8 mouse cellular contexts compared by ENCODE assay signal in genomic region chr11:76647500-76647899, GRCm38 (mm10). TPM values are rescaled to one million over a fixed set of nuclear protein-coding genes. Genes with fewer than 3 reads are reported as not detected.
A peak's percentile ranks its signal among the peaks of the same experiment; 100 is the strongest.
DNase-seq lines count a peak whose midpoint lies in the region; ATAC-seq and TF ChIP-seq lines count a peak whose summit lies in the region.

No protein-coding gene starts in this region.

- intact Hi-C loops in heart, postnatal 36 days (cut with DNase I), result loop anchor here (5.0 kb wide), 2 partner anchors 125 to 190 kb away; no protein-coding TSS in a partner anchor

- TF ChIP-seq CTCF in ES-Bruce4 (IDR thresholded peaks at IDR 0.05; ENCODE audit: low read depth, low read length), result peak; percentile 92
- peak; percentile 93 for TF ChIP-seq CTCF in layer of hippocampus, adult 2 months (conservative IDR thresholded peaks at IDR 0.05)
- TF ChIP-seq CTCF in thymus, adult 2 months (IDR thresholded peaks at IDR 0.05; ENCODE audit: borderline replicate concordance, control insufficient read depth, extremely low read depth, insufficient read depth, low read length, poor library complexity), result peak; percentile 74; the same call in 1 of the 2 replicates

- no peak overlapping the region for H3K4me3 ChIP-seq in ES-Bruce4 (ENCODE audit: low read depth, low read length)
- H3K4me3 ChIP-seq in forebrain, embryonic 14.5 days (ENCODE audit: low read depth, low read length), result no peak overlapping the region
- H3K4me3 ChIP-seq in layer of hippocampus, adult 2 months, result peak overlapping the region; percentile 47
- H3K4me3 ChIP-seq in lung, embryonic 15.5 days, result no peak overlapping the region
- no peak overlapping the region for H3K4me3 ChIP-seq in thymus, adult 2 months (ENCODE audit: control insufficient read depth, insufficient read depth, low read length)

- peak; percentile 39 for DNase-seq in c-Kit-positive CD71-positive TER-119-negative erythroid progenitor cells, embryonic 14.5 days (ENCODE audit: low read depth)
- peak; percentile 85 for DNase-seq in forebrain, embryonic 14.5 days (ENCODE audit: low spot score)
- DNase-seq in heart, postnatal 36 days, result peak; percentile 63 to 73
- peak; percentile 79 to 81 for DNase-seq in layer of hippocampus, adult 2 months (ENCODE audit: low spot score in 2 of 2)
- DNase-seq in ovary, adult 18-20 months (ENCODE audit: low spot score), result peak; percentile 47
- peak; percentile 76 for DNase-seq in thymus, adult 2 months

- H3K36me3 ChIP-seq in ES-Bruce4 (ENCODE audit: control insufficient read depth, insufficient read depth, low read length, poor library complexity, severe bottlenecking), result no peaks in the 10 kb centered on the region
- H3K36me3 ChIP-seq in forebrain, embryonic 14.5 days (ENCODE audit: control insufficient read depth, insufficient read depth, low read length), result no peaks in the 10 kb centered on the region
- H3K36me3 ChIP-seq in lung, embryonic 15.5 days, result no peaks in the 10 kb centered on the region
- H3K36me3 ChIP-seq in thymus, adult 2 months (ENCODE audit: control insufficient read depth, insufficient read depth, low read length), result no peaks in the 10 kb centered on the region

- no peak overlapping the region for H3K9ac ChIP-seq in ES-Bruce4 (ENCODE audit: low read depth, poor library complexity, severe bottlenecking)
- no peak overlapping the region for H3K9ac ChIP-seq in forebrain, embryonic 14.5 days (ENCODE audit: low read length)
- no peak overlapping the region for H3K9ac ChIP-seq in lung, embryonic 15.5 days

- no peaks in the 10 kb centered on the region for H3K9me3 ChIP-seq in ES-Bruce4 (replicated peaks; ENCODE audit: control insufficient read depth, insufficient read depth, low read length, poor library complexity, severe bottlenecking)
- H3K9me3 ChIP-seq in forebrain, embryonic 14.5 days (replicated peaks; ENCODE audit: control insufficient read depth, low read length), result no peaks in the 10 kb centered on the region
- no peaks in the 10 kb centered on the region for H3K9me3 ChIP-seq in lung, embryonic 15.5 days

- no peak for TF ChIP-seq POLR2A in ES-Bruce4 (IDR thresholded peaks at IDR 0.05; ENCODE audit: insufficient read depth, low read length)
- 0 out of 2 replicates have a peak, but pooled peaks have one; percentile 17 for TF ChIP-seq POLR2A in thymus, adult 2 months (IDR thresholded peaks at IDR 0.05; ENCODE audit: control insufficient read depth, extremely low read depth, insufficient read depth, low read length, poor library complexity)

- H3K27me3 ChIP-seq in ES-Bruce4 (ENCODE audit: control insufficient read depth, insufficient read depth, low read length, poor library complexity, severe bottlenecking), result no peaks in the 10 kb centered on the region
- peaks cover 18% of the 10 kb centered on the region; the same call in 1 of the 2 replicates for H3K27me3 ChIP-seq in forebrain, embryonic 14.5 days (replicated peaks; ENCODE audit: control insufficient read depth, insufficient read depth, low read length)
- peaks cover 10% of the 10 kb centered on the region for H3K27me3 ChIP-seq in lung, embryonic 15.5 days
- no peaks in the 10 kb centered on the region; the same call in 1 of the 2 replicates for H3K27me3 ChIP-seq in thymus, adult 2 months (ENCODE audit: control insufficient read depth, insufficient read depth, low read length)

- no peak for TF ChIP-seq EP300 in ES-Bruce4 (IDR thresholded peaks at IDR 0.05; ENCODE audit: insufficient read depth, low read depth, low read length)

- 6% methylated on average over 9 of the region's 9 CpGs for WGBS in forebrain, embryonic 14.5 days
- WGBS in lung, embryonic 15.5 days, result 6% methylated on average over 9 of the region's 9 CpGs
- WGBS in thymus, adult 2 months, result under 1% methylated on average over 9 of the region's 9 CpGs

- no peak overlapping the region for H3K27ac ChIP-seq in ES-Bruce4 (ENCODE audit: insufficient read depth, low read length)
- peak overlapping the region; percentile 72 for H3K27ac ChIP-seq in forebrain, embryonic 14.5 days (ENCODE audit: low read depth, low read length)
- H3K27ac ChIP-seq in layer of hippocampus, adult 2 months, result peak overlapping the region; percentile 89
- no peak overlapping the region for H3K27ac ChIP-seq in lung, embryonic 15.5 days
- H3K27ac ChIP-seq in thymus, adult 2 months (ENCODE audit: control insufficient read depth, insufficient read depth, low read length), result no peak overlapping the region

- ATAC-seq in forebrain, embryonic 14.5 days, result peak; percentile 52
- no peak for ATAC-seq in lung, embryonic 15.5 days (ENCODE audit: borderline replicate concordance, extremely low read depth, low FRiP score, low TSS enrichment)

- H3K4me2 ChIP-seq in forebrain, embryonic 14.5 days (ENCODE audit: low read length), result peak overlapping the region; percentile 42
- H3K4me2 ChIP-seq in lung, embryonic 15.5 days, result peak overlapping the region; percentile 36

- no peaks in the 10 kb centered on the region for H3K4me1 ChIP-seq in ES-Bruce4 (ENCODE audit: control insufficient read depth, insufficient read depth, low read length)
- peaks cover 15% of the 10 kb centered on the region for H3K4me1 ChIP-seq in forebrain, embryonic 14.5 days (ENCODE audit: control insufficient read depth, insufficient read depth, low read length)
- peaks cover 16% of the 10 kb centered on the region for H3K4me1 ChIP-seq in lung, embryonic 15.5 days
- H3K4me1 ChIP-seq in thymus, adult 2 months (replicated peaks; ENCODE audit: control insufficient read depth, insufficient read depth, low read length), result no peaks in the 10 kb centered on the region; the same call in 1 of the 2 replicates

RNA-seq across cellular contexts. Expression of gene Bhlha9, which starts 24.8 kb away (rescaled TPM):
- not detected in 2 replicates for polyA plus RNA-seq in ES-Bruce4 (2011; ENCODE audit: insufficient read depth, insufficient read length, low read depth, missing spikeins)
- 0.47 and 0.48 TPM in 2 replicates for polyA plus RNA-seq in forebrain, embryonic 14.5 days (2014; fragmentation: Nextera tagmentation; extraction: Ambion mirVana)
- not detected for total RNA-seq in heart, postnatal 36 days (2021)
- 1 to 10 TPM; 3.4 to 5.3 TPM for total RNA-seq in layer of hippocampus, adult 2 months (2021)
- not detected in 2 replicates for polyA plus RNA-seq in lung, embryonic 15.5 days (2015; fragmentation: Nextera tagmentation; extraction: Ambion mirVana)
- 0.17 TPM in 1 of 2 replicates, not detected in the other for polyA plus RNA-seq in thymus, adult 2 months (2012; rRNA removed)

RNA-seq across cellular contexts. Expression of gene Abr, which starts 25.4 kb away (rescaled TPM):
- polyA plus RNA-seq in ES-Bruce4 (2011; ENCODE audit: insufficient read depth, insufficient read length, low read depth, missing spikeins), result 28.1 and 30.6 TPM in 2 replicates
- polyA plus RNA-seq in forebrain, embryonic 14.5 days (2014; fragmentation: Nextera tagmentation; extraction: Ambion mirVana), result 88.8 and 105 TPM in 2 replicates
- total RNA-seq in heart, postnatal 36 days (2021), result 10 to 100 TPM; 25.8 TPM
- 100 to 1,000 TPM; 528 to 537 TPM for total RNA-seq in layer of hippocampus, adult 2 months (2021)
- 25.9 and 28.3 TPM in 2 replicates for polyA plus RNA-seq in lung, embryonic 15.5 days (2015; fragmentation: Nextera tagmentation; extraction: Ambion mirVana)
- polyA plus RNA-seq in thymus, adult 2 months (2012; rRNA removed), result 75.0 and 79.8 TPM in 2 replicates

RNA-seq across cellular contexts. Expression of gene Trarg1, which starts 32.1 kb away (rescaled TPM):
- not detected in 2 replicates for polyA plus RNA-seq in ES-Bruce4 (2011; ENCODE audit: insufficient read depth, insufficient read length, low read depth, missing spikeins)
- 0.23 and 0.31 TPM in 2 replicates for polyA plus RNA-seq in forebrain, embryonic 14.5 days (2014; fragmentation: Nextera tagmentation; extraction: Ambion mirVana)
- total RNA-seq in heart, postnatal 36 days (2021), result 1 to 10 TPM; 4.6 TPM
- under 1 TPM; 0.42 to 0.54 TPM for total RNA-seq in layer of hippocampus, adult 2 months (2021)
- 0.47 and 0.67 TPM in 2 replicates for polyA plus RNA-seq in lung, embryonic 15.5 days (2015; fragmentation: Nextera tagmentation; extraction: Ambion mirVana)
- polyA plus RNA-seq in thymus, adult 2 months (2012; rRNA removed), result 2.8 and 3.4 TPM in 2 replicates

Comparison
In these comparisons a context has a peak if more than half of its experiments do, and no peak if none do; other contexts are left out.
1. H3K27ac ChIP-seq: peak in forebrain, embryonic 14.5 days (single experiment) and layer of hippocampus, adult 2 months (single experiment); none in ES-Bruce4 (single experiment), lung, embryonic 15.5 days (single experiment) and thymus, adult 2 months (single experiment).
2. Peak in every context shown above with its lines, with median percentiles within 50 percentile points of each other: CTCF ChIP-seq and DNase-seq.